Mouse (Mus musculus) forebrain, embryonic 16.5 days (tissue): ENCODE data around the gene 2610301B20Rik. TPM values are rescaled to one million over a fixed set of nuclear protein-coding genes. Genes with fewer than 3 reads are reported as not detected.

Source experiments
- ATAC-seq: fragments of 200-750 bp; cut with Nextera tagmentation; 2 replicates; pipeline ENCODE4 v1.8.0; 2017; ENCODE audit warnings: mild to moderate bottlenecking, moderate library complexity
- H3K27ac ChIP-seq: fragments of 300-500 bp; sonication (generic); 2 replicates; pipeline ENCODE4 v1.5.1; 2014; ENCODE audit warnings: low read length, control low read depth
- H3K27me3 ChIP-seq: fragments of 300-500 bp; sonication (generic); replicated peaks from 2 replicates; pipeline ENCODE4 v1.6.1; 2014; ENCODE audit warnings: low read length; ENCODE audit not compliant: control insufficient read depth, insufficient read depth
- H3K36me3 ChIP-seq: fragments of 300-500 bp; sonication (generic); 2 replicates; pipeline ENCODE4 v1.6.1; 2014; ENCODE audit not compliant: control insufficient read depth, insufficient read depth
- H3K4me1 ChIP-seq: fragments of 300-500 bp; sonication (generic); replicated peaks from 2 replicates; pipeline ENCODE4 v1.6.1; 2014; ENCODE audit warnings: low read length; ENCODE audit not compliant: control insufficient read depth, insufficient read depth
- H3K4me2 ChIP-seq: fragments of 300-500 bp; sonication (generic); 2 replicates; pipeline ENCODE4 v1.6.1; 2014; ENCODE audit warnings: mild to moderate bottlenecking, low read length, control low read depth
- H3K4me3 ChIP-seq: fragments of 300-500 bp; sonication (generic); replicated peaks from 2 replicates; pipeline ENCODE4 v1.5.1; 2014; ENCODE audit warnings: mild to moderate bottlenecking, low read length, control low read depth
- H3K9ac ChIP-seq: fragments of 300-500 bp; sonication (generic); replicated peaks from 2 replicates; pipeline ENCODE4 v1.6.1; 2014; ENCODE audit warnings: low read depth, low read length, control low read depth
- H3K9me3 ChIP-seq: fragments of 300-500 bp; sonication (generic); 2 replicates; pipeline ENCODE4 v1.6.1; 2016; ENCODE audit warnings: low read length; ENCODE audit not compliant: control insufficient read depth
- WGBS: fragments of 180-500 bp; shearing (Covaris S2); extraction: QIAGEN DNeasy Blood & Tissue Kit; methylation state at CpG from one replicate; pipeline ENCODE4 v1.1.7; 2014; 5-methylcytosine and 5-hydroxymethylcytosine counted together
- microRNA-seq: library from miRNA; unstranded; fragments of <30 nt; microRNA quantifications from one replicate; pipeline ENCODE4, GENCODE M21; 2017
- polyA plus RNA-seq: library from polyadenylated mRNA; unstranded; fragments of >200 nt; fragmentation: Nextera tagmentation; extraction: Ambion mirVana; gene quantifications from 2 replicates; pipeline ENCODE4 v1.2.1, GENCODE M21; 2015

Gene 2610301B20Rik
- polyA plus RNA-seq, 1 experiment from 2014 or later = 45.7 TPM

DNA sequence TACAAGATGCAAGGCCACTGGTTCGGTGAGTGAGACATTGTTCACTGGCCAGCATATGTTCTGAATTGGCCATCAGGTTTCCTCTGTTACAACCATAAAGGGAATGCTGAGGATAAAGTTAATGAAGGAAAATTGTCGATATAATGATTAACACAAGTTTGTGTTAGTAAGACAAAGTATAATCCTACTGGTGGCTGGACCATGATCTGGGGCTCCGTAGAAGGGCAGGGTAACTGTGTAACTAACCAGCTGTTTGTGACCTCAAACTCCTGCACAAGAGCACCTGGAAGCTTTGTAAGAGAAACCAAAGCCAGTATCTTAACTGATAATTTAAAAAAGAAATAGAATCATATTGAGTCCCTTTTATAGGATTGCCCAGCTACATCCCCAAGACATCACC is 55.4 kb downstream of the 2610301B20Rik start:
- WGBS = 87% methylated on average over 3 of the region's 3 CpGs
- Histone ChIP-seq H3K9ac (no peak overlapping the region), H3K9me3 (no peaks in the 10 kb centered on the region), H3K27me3 (no peaks in the 10 kb centered on the region), H3K27ac (no peak overlapping the region), H3K4me3 (no peak overlapping the region), H3K36me3 (no peaks in the 10 kb centered on the region), H3K4me2 (no peak overlapping the region), H3K4me1 (no peaks in the 10 kb centered on the region)
- ATAC-seq = no peak

DNA sequence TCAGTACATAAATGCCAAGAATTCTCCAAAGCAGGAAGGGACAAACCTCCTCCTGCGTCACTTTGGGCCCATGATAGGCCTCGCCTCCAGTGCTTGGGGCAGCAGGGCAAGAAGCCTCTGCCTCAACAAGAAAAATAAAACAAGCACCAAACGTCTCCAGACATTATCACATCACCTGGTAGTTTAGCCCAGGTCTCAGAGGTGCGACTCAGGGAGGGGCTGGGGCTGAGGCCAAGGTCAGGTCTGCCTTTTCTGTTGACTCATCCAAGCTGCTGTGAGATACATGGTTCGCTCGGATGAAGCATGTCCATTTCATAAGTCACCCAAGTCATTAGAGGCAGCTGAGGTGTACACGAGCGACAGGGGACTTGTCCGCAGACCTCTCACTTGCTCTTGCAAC is 56.7 kb downstream of the 2610301B20Rik start:
- no peak overlapping the region for H3K4me3 ChIP-seq
- no peaks in the 10 kb centered on the region for H3K27me3 ChIP-seq
- H3K36me3 ChIP-seq = no peaks in the 10 kb centered on the region
- H3K9me3 ChIP-seq = no peaks in the 10 kb centered on the region
- no peaks in the 10 kb centered on the region for H3K4me1 ChIP-seq
- WGBS = 89% methylated on average over 9 of the region's 9 CpGs
- H3K27ac ChIP-seq = no peak overlapping the region
- no peak for ATAC-seq
- no peak overlapping the region for H3K4me2 ChIP-seq
- H3K9ac ChIP-seq = no peak overlapping the region

DNA sequence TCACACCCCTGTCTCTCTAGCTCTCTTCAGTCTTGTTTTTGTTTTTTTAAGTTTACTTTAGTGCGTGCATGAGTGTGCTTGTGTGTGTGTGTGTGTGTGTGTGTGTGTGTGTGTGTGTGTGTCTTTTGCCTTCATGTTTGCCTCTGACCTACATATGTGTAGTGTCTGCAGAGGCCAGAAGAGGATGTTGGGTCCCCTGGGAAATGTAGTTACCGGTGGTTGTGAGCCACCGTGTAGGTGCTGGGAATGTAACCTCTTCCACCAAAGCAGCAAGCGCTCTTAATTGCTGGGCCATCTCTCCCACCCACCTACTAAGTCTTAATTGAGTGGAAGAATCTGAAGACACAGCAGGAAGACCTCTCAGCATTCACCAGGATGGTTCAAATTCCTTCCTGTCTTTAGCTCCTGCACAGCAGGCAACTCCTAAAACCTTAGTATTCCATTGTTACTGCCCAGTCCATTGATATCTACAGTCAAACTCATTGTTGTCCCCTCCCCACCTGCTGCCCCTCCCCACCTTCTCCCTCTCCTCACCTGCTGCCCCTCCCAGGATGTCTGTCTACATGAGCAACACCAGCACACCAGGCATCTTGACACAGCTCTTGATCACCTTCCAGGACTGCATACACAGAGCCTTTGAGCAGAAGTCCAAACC is 57.9 kb downstream of the 2610301B20Rik start:
- 23% methylated on average over 4 of the region's 4 CpGs for WGBS
- H3K27me3 ChIP-seq = no peaks in the 10 kb centered on the region
- H3K27ac ChIP-seq = no peak overlapping the region
- H3K4me1 ChIP-seq = no peaks in the 10 kb centered on the region
- H3K4me3 ChIP-seq = no peak overlapping the region
- no peaks in the 10 kb centered on the region for H3K36me3 ChIP-seq
- H3K4me2 ChIP-seq = no peak overlapping the region
- no peaks in the 10 kb centered on the region for H3K9me3 ChIP-seq
- H3K9ac ChIP-seq = no peak overlapping the region
- ATAC-seq = no peak

DNA sequence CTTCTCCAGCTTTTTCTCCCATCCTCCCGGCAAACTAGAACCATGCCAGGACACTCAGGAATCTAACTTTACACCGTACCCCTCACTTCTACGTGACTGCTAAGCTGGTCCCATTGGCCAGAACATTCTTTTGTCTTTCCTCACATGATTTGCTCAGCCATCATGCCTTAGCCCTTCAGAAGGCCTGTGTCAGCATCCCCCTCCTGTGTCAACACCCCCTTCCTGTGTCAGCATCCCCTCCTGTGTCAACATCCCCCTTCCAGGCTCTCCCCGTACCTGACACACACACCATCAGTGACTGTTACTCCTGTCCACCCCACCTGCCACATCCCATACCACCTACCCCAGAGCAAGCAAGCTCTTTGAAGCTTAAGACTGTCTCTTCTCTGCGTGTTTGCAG is 58.5 kb downstream of the 2610301B20Rik start:
- H3K9me3 ChIP-seq = no peaks in the 10 kb centered on the region
- no peaks in the 10 kb centered on the region for H3K27me3 ChIP-seq
- H3K4me2 ChIP-seq = no peak overlapping the region
- WGBS = 71% methylated on average over 5 of the region's 5 CpGs
- no peak overlapping the region for H3K27ac ChIP-seq
- H3K36me3 ChIP-seq = no peaks in the 10 kb centered on the region
- no peak for ATAC-seq
- no peaks in the 10 kb centered on the region for H3K4me1 ChIP-seq
- no peak overlapping the region for H3K4me3 ChIP-seq
- no peak overlapping the region for H3K9ac ChIP-seq

DNA sequence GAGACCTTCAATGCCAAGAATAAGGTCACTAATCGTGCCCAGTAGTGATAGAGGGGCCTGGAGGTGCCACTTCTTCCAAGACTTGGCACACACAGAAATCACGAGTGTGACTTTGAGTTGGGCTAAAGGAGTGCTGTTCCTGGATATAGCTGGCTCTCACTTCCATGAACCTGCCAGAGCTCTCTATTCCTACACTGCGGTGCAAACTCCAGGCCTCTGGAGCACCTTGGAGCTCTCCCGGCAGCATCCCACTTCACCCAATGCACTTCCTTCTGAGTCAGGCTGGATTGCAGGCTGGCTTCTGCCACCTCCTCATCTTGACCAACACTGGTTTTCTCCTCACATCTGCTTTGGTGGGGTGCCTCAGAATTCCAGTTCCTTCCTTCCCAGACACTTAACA is 62.5 kb downstream of the 2610301B20Rik start:
- no peaks in the 10 kb centered on the region for H3K4me1 ChIP-seq
- WGBS = 91% methylated on average over 4 of the region's 4 CpGs
- H3K27me3 ChIP-seq = no peaks in the 10 kb centered on the region
- no peak overlapping the region for H3K4me2 ChIP-seq
- no peak overlapping the region for H3K9ac ChIP-seq
- H3K4me3 ChIP-seq = no peak overlapping the region
- H3K9me3 ChIP-seq = no peaks in the 10 kb centered on the region
- no peak for ATAC-seq
- H3K36me3 ChIP-seq = no peaks in the 10 kb centered on the region
- H3K27ac ChIP-seq = no peak overlapping the region

Small RNA genes within 50 kb of the gene (microRNA-seq; reads per million reads assigned to microRNA genes)
- not detected for gene Mir3471-1
- 4.4 reads per million, percentile 19 among the genes with 10 or more reads in this experiment for gene n-TSaga9
